ENCODE assay signal across 8 mouse cellular contexts in the genomic region with DNA sequence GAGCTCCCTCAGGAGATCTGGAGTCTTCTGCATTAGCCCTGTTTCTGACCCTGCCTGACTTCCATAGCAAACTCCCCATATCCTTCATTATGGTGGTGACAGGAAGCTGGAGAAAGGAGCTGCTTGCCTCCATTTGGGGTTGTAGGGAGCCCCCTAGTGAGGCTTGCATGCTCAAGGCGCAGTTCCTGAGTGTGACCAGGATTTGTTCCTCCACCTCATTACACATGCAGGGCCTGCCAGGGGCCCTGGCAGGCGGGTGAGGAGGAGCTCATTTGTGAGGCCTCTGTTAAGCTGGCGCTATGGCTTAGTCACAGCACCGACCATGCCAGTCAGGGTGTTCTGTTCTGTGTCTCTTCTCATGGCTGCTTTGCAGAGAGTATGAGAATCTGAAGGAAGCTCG. TPM values are rescaled to one million over a fixed set of nuclear protein-coding genes. Genes with fewer than 3 reads are reported as not detected.
DNase-seq lines count a peak whose midpoint lies in the region; ATAC-seq and TF ChIP-seq lines count a peak whose summit lies in the region.

No protein-coding gene starts in this region.

- ATAC-seq in kidney, embryonic 16.5 days (ENCODE audit: low FRiP score, low TSS enrichment), result no peak
- peak; percentile 49; the same call in 1 of the 2 replicates for ATAC-seq in hindbrain, embryonic 14.5 days (ENCODE audit: low FRiP score)
- ATAC-seq in liver, embryonic 12.5 days, result no peak
- no peak for ATAC-seq in erythroblast, adult 5-6 weeks (replicated peaks; ENCODE audit: low FRiP score, poor library complexity, severe bottlenecking)

- peaks cover 11% of the 10 kb centered on the region for H3K36me3 ChIP-seq in kidney, embryonic 16.5 days (ENCODE audit: insufficient read depth, low read length)
- no peaks in the 10 kb centered on the region; the same call in 1 of the 2 replicates for H3K36me3 ChIP-seq in hindbrain, embryonic 14.5 days (replicated peaks; ENCODE audit: control insufficient read depth, insufficient read depth)
- H3K36me3 ChIP-seq in liver, embryonic 12.5 days, result peaks cover 96% of the 10 kb centered on the region

- no peak overlapping the region for H3K4me2 ChIP-seq in kidney, embryonic 16.5 days (replicated peaks; ENCODE audit: low read depth, low read length)
- peak overlapping the region; percentile 39; the same call in 1 of the 2 replicates for H3K4me2 ChIP-seq in hindbrain, embryonic 14.5 days (replicated peaks)
- no peak overlapping the region for H3K4me2 ChIP-seq in liver, embryonic 12.5 days

- WGBS in kidney, embryonic 16.5 days, result 51% methylated on average over 5 of the region's 5 CpGs
- WGBS in hindbrain, embryonic 14.5 days, result 45% methylated on average over 5 of the region's 5 CpGs
- 67% methylated on average over 5 of the region's 5 CpGs for WGBS in liver, embryonic 12.5 days (ENCODE audit: insufficient replicate concordance)

- DNase-seq in kidney, postnatal 4 days, result peak; percentile 48 to 60
- peak; percentile 52 for DNase-seq in hindbrain, embryonic 14.5 days (ENCODE audit: low spot score)
- DNase-seq in spleen, postnatal 10 days (ENCODE audit: low spot score in 2 of 2), result no peak
- no peak for DNase-seq in cerebellum, adult 11-12 months

- no peak overlapping the region for H3K4me3 ChIP-seq in kidney, embryonic 16.5 days (ENCODE audit: low read length)
- H3K4me3 ChIP-seq in bone marrow macrophage, adult 2 months (ENCODE audit: insufficient read depth, low read length), result no peak overlapping the region
- no peak overlapping the region for H3K4me3 ChIP-seq in hindbrain, embryonic 14.5 days (replicated peaks; ENCODE audit: low read length)
- H3K4me3 ChIP-seq in liver, embryonic 12.5 days, result no peak overlapping the region

- no peak for TF ChIP-seq POLR2A in bone marrow macrophage, adult 2 months (IDR thresholded peaks at IDR 0.05; ENCODE audit: borderline replicate concordance, low read depth, low read length)

- no peak overlapping the region for H3K9ac ChIP-seq in kidney, embryonic 16.5 days (replicated peaks; ENCODE audit: low read length)
- no peak overlapping the region for H3K9ac ChIP-seq in hindbrain, embryonic 14.5 days
- H3K9ac ChIP-seq in liver, embryonic 12.5 days, result no peak overlapping the region

- no peaks in the 10 kb centered on the region for H3K4me1 ChIP-seq in kidney, embryonic 16.5 days (ENCODE audit: insufficient read depth, low read length)
- H3K4me1 ChIP-seq in bone marrow macrophage, adult 2 months (ENCODE audit: control insufficient read depth, insufficient read depth, low read length), result peaks cover 6% of the 10 kb centered on the region
- H3K4me1 ChIP-seq in hindbrain, embryonic 14.5 days (replicated peaks; ENCODE audit: control insufficient read depth, insufficient read depth, low read length), result peaks cover 16% of the 10 kb centered on the region
- H3K4me1 ChIP-seq in liver, embryonic 12.5 days, result peaks cover 24% of the 10 kb centered on the region

- H3K27ac ChIP-seq in kidney, embryonic 16.5 days (ENCODE audit: low read length), result no peak overlapping the region
- no peak overlapping the region for H3K27ac ChIP-seq in bone marrow macrophage, adult 2 months (ENCODE audit: insufficient read depth, low read depth, low read length)
- peak overlapping the region; percentile 84 for H3K27ac ChIP-seq in hindbrain, embryonic 14.5 days
- H3K27ac ChIP-seq in liver, embryonic 12.5 days, result 0 out of 2 replicates have a peak overlapping the region, but pooled peaks have one; percentile 23

- no peaks in the 10 kb centered on the region for H3K27me3 ChIP-seq in kidney, embryonic 16.5 days (ENCODE audit: insufficient read depth, low read length)
- no peaks in the 10 kb centered on the region for H3K27me3 ChIP-seq in hindbrain, embryonic 14.5 days (ENCODE audit: control insufficient read depth, insufficient read depth, low read length)
- no peaks in the 10 kb centered on the region for H3K27me3 ChIP-seq in liver, embryonic 12.5 days (replicated peaks)

- H3K9me3 ChIP-seq in kidney, embryonic 16.5 days (ENCODE audit: low read length), result no peaks in the 10 kb centered on the region
- no peaks in the 10 kb centered on the region for H3K9me3 ChIP-seq in hindbrain, embryonic 14.5 days (ENCODE audit: control insufficient read depth, low read length)
- H3K9me3 ChIP-seq in liver, embryonic 12.5 days (replicated peaks), result no peaks in the 10 kb centered on the region

- TF ChIP-seq CTCF in bone marrow macrophage, adult 2 months (IDR thresholded peaks at IDR 0.05; ENCODE audit: low read depth, low read length), result peak; percentile 31; the same call in 1 of the 2 replicates

RNA-seq across cellular contexts. Expression of a gene that starts 11.9 kb away (rescaled TPM):
- polyA plus RNA-seq in kidney, embryonic 16.5 days (2015; fragmentation: Nextera tagmentation; extraction: Ambion mirVana), result 23.3 and 24.5 TPM in 2 replicates
- polyA plus RNA-seq in bone marrow macrophage, adult 2 months (2012; ENCODE audit: insufficient read depth, insufficient read length, missing spikeins), result 5.0 and 6.9 TPM in 2 replicates
- polyA plus RNA-seq in hindbrain, embryonic 14.5 days (2014; fragmentation: Nextera tagmentation; extraction: Ambion mirVana), result 8.4 and 8.6 TPM in 2 replicates
- polyA plus RNA-seq in liver, embryonic 12.5 days (2016; fragmentation: Nextera tagmentation; extraction: Ambion mirVana), result 20.9 and 22.2 TPM in 2 replicates
- 2.5 and 4.4 TPM in 2 replicates for total RNA-seq in erythroblast, adult 5-6 weeks (2015; ENCODE audit: low replicate concordance)
- 12.5 and 15.2 TPM in 2 replicates for total RNA-seq in erythroblast, adult 5-6 weeks (2017; ENCODE audit: low replicate concordance)

RNA-seq across cellular contexts. Expression of a gene that starts 13.4 kb away (rescaled TPM):
- polyA plus RNA-seq in kidney, embryonic 16.5 days (2015; fragmentation: Nextera tagmentation; extraction: Ambion mirVana), result 20.2 and 22.2 TPM in 2 replicates
- 157 and 173 TPM in 2 replicates for polyA plus RNA-seq in bone marrow macrophage, adult 2 months (2012; ENCODE audit: insufficient read depth, insufficient read length, missing spikeins)
- polyA plus RNA-seq in hindbrain, embryonic 14.5 days (2014; fragmentation: Nextera tagmentation; extraction: Ambion mirVana), result 5.5 and 8.7 TPM in 2 replicates
- polyA plus RNA-seq in liver, embryonic 12.5 days (2016; fragmentation: Nextera tagmentation; extraction: Ambion mirVana), result 63.1 and 63.7 TPM in 2 replicates
- 392 and 403 TPM in 2 replicates for total RNA-seq in erythroblast, adult 5-6 weeks (2015; ENCODE audit: low replicate concordance)
- 364 and 493 TPM in 2 replicates for total RNA-seq in erythroblast, adult 5-6 weeks (2017; ENCODE audit: low replicate concordance)

RNA-seq across cellular contexts. Expression of a gene that starts 21.0 kb away (rescaled TPM):
- 5.3 and 7.5 TPM in 2 replicates for polyA plus RNA-seq in kidney, embryonic 16.5 days (2015; fragmentation: Nextera tagmentation; extraction: Ambion mirVana)
- polyA plus RNA-seq in bone marrow macrophage, adult 2 months (2012; ENCODE audit: insufficient read depth, insufficient read length, missing spikeins), result 1.3 TPM in 2 replicates
- 1.2 and 1.3 TPM in 2 replicates for polyA plus RNA-seq in hindbrain, embryonic 14.5 days (2014; fragmentation: Nextera tagmentation; extraction: Ambion mirVana)
- polyA plus RNA-seq in liver, embryonic 12.5 days (2016; fragmentation: Nextera tagmentation; extraction: Ambion mirVana), result 1.2 and 1.4 TPM in 2 replicates
- 0.96 and 4.4 TPM in 2 replicates for total RNA-seq in erythroblast, adult 5-6 weeks (2015; ENCODE audit: low replicate concordance)
- total RNA-seq in erythroblast, adult 5-6 weeks (2017; ENCODE audit: low replicate concordance), result 5.3 and 12.9 TPM in 2 replicates

RNA-seq across cellular contexts. Expression of a gene that starts 23.8 kb away (rescaled TPM):
- 68.0 and 79.4 TPM in 2 replicates for polyA plus RNA-seq in kidney, embryonic 16.5 days (2015; fragmentation: Nextera tagmentation; extraction: Ambion mirVana)
- polyA plus RNA-seq in bone marrow macrophage, adult 2 months (2012; ENCODE audit: insufficient read depth, insufficient read length, missing spikeins), result 13.7 and 18.2 TPM in 2 replicates
- 16.3 and 18.1 TPM in 2 replicates for polyA plus RNA-seq in hindbrain, embryonic 14.5 days (2014; fragmentation: Nextera tagmentation; extraction: Ambion mirVana)
- 64.3 and 68.7 TPM in 2 replicates for polyA plus RNA-seq in liver, embryonic 12.5 days (2016; fragmentation: Nextera tagmentation; extraction: Ambion mirVana)
- total RNA-seq in erythroblast, adult 5-6 weeks (2015; ENCODE audit: low replicate concordance), result 11.1 and 32.3 TPM in 2 replicates
- total RNA-seq in erythroblast, adult 5-6 weeks (2017; ENCODE audit: low replicate concordance), result 16.3 and 18.1 TPM in 2 replicates

RNA-seq across cellular contexts. Expression of a gene that starts 26.4 kb away (rescaled TPM):
- polyA plus RNA-seq in kidney, embryonic 16.5 days (2015; fragmentation: Nextera tagmentation; extraction: Ambion mirVana), result 2.0 and 2.2 TPM in 2 replicates
- polyA plus RNA-seq in bone marrow macrophage, adult 2 months (2012; ENCODE audit: insufficient read depth, insufficient read length, missing spikeins), result not detected in 2 replicates
- 16.7 and 20.0 TPM in 2 replicates for polyA plus RNA-seq in hindbrain, embryonic 14.5 days (2014; fragmentation: Nextera tagmentation; extraction: Ambion mirVana)
- 0.53 and 0.54 TPM in 2 replicates for polyA plus RNA-seq in liver, embryonic 12.5 days (2016; fragmentation: Nextera tagmentation; extraction: Ambion mirVana)
- not detected in 2 replicates for total RNA-seq in erythroblast, adult 5-6 weeks (2015; ENCODE audit: low replicate concordance)
- not detected in 2 replicates for total RNA-seq in erythroblast, adult 5-6 weeks (2017; ENCODE audit: low replicate concordance)

Comparison
In these comparisons a context has a peak if more than half of its experiments do, and no peak if none do; other contexts are left out.
1. DNase-seq: peak in kidney, postnatal 4 days (2 of 2) and hindbrain, embryonic 14.5 days (single experiment); none in spleen, postnatal 10 days (0 of 2) and cerebellum, adult 11-12 months (single experiment).
2. H3K27ac ChIP-seq: peak in hindbrain, embryonic 14.5 days (single experiment) and liver, embryonic 12.5 days (single experiment); none in kidney, embryonic 16.5 days (single experiment) and bone marrow macrophage, adult 2 months (single experiment).